Mouse (Mus musculus) adrenal gland, adult 2 months (tissue): ENCODE data around the gene Pard3. TPM values are rescaled to one million over a fixed set of nuclear protein-coding genes. Genes with fewer than 3 reads are reported as not detected.

Experiments used
- DNase-seq: peaks from one replicate; pipeline ENCODE4 v3.0.0; 2021
- polyA plus RNA-seq: library from polyadenylated mRNA; depleted of rRNA; stranded (reverse); fragments of >200 nt; gene quantifications from 2 replicates; pipeline ENCODE4 v1.2.3, GENCODE M21; 2012
- total RNA-seq, 2 experiments: library from RNA; stranded (reverse); gene quantifications; 2 replicates each; pipeline ENCODE4 v1.2.3; 2021

Pard3 gene
- total and polyA plus RNA-seq, 3 experiments, result 31.4 to 56.9 (median 45.4) TPM

GRCm38 (mm10) chr8:127243351-127243750 lies 179.7 kb downstream of the Pard3 start:
- peak; percentile 18 for DNase-seq

- DNase-seq, result peak; percentile 67
These were observed 180.1 kb downstream of the Pard3 start for GRCm38 (mm10) chr8:127243841-127244240.

DNA sequence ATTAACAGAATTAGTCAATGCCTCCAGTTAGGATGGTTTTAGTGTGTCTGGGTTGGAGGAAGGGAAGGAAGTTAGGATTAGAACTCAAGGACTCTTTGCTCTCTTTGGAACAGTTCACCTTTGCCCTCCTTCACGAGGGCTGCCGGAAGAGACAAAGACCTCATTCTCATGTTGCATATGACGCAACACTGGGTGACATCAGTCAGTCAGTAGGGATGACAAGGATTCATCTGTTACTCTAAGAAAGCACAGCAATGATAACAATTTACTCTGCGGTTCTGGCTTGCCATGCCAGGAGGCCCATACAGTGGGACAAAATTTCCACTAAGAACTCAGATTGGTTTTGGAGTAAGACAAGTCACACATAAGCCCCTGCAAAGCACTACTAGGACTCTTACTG lies 187.1 kb downstream of the Pard3 start:
- no peak for DNase-seq

- DNase-seq, result no peak
These were observed 187.8 kb downstream of the Pard3 start for GRCm38 (mm10) chr8:127251476-127251875.

GRCm38 (mm10) chr8:127251985-127252384 lies 188.3 kb downstream of the Pard3 start:
- no peak for DNase-seq

GRCm38 (mm10) chr8:127254625-127255024 lies 190.9 kb downstream of the Pard3 start:
- DNase-seq, result no peak

GRCm38 (mm10) chr8:127257086-127257485 lies 193.4 kb downstream of the Pard3 start:
- DNase-seq, result no peak

- DNase-seq, result no peak
These were observed 197.4 kb downstream of the Pard3 start for GRCm38 (mm10) chr8:127261051-127261450.

GRCm38 (mm10) chr8:127262026-127262425 lies 198.3 kb downstream of the Pard3 start:
- DNase-seq, result no peak

GRCm38 (mm10) chr8:127262436-127262835 lies 198.7 kb downstream of the Pard3 start:
- DNase-seq, result no peak

DNA sequence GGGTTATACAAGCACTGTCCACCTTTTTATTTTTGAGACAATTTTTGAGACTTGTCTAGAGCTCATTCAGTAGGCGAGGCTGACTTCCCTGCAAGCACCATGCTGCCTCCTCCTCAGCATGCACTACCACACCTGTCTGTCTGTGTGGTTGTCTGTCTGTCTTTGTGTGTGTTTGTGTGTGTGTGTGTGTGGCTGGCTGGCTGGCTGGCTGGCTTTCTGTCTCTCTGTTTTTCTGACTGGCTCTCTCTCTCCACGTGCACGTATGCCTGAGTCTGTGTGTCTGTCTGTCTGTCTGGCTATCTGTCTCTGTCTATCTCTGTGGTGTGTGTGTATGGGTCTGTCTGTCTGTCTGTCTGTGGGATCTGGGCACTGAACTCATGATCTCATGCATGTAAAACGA lies 199.2 kb downstream of the Pard3 start:
- DNase-seq, result no peak

- no peak for DNase-seq
These were observed 199.8 kb downstream of the Pard3 start for GRCm38 (mm10) chr8:127263457-127263856.

DNA sequence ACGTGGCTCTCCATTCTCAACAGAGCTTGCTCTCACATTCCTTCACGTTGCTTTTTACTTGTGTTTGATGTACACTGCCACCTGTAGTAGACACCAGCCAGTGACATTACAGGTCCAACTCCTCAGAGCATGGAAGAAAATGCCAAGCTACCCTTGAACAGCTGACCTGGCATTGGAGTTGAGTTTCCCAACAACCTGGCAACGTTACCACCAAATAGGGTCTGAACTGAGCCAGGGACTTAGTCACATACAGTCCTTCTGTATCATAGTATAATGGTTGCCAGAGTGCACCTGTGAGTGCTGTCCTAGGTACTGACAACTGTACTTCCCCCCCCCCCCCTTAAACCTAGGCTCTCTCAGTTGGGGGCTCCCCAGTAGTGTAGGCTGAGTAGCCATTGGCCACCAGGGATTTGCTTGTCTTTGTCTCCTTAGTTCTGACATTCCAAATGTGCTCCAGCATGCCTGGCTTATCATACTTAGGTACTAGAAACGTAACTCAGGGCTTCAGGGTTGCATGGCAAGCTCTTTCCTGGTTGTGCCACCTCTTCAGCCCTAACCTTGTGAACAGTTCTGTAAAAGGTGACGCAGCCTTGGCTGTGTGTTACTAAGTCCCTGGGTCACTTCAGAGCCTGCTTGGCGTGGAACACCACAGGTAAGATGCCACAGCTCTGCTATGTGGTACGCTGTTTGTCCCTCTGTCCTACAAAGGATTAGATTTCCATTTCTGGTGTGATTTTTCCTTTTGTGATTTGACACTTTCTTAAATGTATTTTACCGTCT lies 201.2 kb downstream of the Pard3 start:
- peak; percentile 46 for DNase-seq

- no peak for DNase-seq
These were observed 203.1 kb downstream of the Pard3 start for GRCm38 (mm10) chr8:127266777-127267176.

- no peak for DNase-seq
These were observed 204.7 kb downstream of the Pard3 start for GRCm38 (mm10) chr8:127268239-127269024.

- no peak for DNase-seq
These were observed 205.5 kb downstream of the Pard3 start for GRCm38 (mm10) chr8:127269082-127269747.

- no peak for DNase-seq
These were observed 207.5 kb downstream of the Pard3 start for GRCm38 (mm10) chr8:127271186-127271585.

DNA sequence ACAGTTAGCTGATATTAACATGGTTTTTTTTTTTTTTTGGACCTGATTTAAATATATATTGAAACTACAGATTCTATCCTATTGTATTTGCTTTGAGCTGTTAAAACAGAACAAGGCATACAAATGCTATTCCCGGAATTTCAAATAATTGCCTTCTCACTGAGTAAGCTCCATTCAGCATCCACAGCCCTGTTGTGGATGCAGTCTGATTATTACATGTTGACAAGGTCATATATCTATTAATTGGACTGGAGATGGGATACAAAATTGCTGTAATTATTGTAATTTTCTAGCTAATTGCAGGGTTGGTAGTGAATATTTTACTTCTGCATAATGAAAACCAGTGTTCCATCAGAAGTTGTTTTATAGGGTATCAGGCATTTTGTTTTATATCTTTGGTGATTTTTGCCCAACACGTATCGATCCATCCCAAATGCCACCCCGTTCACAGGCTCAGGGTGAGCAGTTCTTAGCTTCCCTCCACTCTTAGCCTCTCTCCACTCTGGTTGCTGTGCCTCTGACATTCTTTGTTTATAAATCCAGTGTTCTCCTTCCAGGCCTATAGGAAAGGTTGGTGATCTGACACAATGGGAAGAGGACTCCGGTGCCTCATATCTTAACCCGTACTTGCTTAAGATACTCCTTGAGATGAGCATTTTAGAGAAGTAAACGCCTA lies 216.7 kb downstream of the Pard3 start:
- DNase-seq, result no peak

GRCm38 (mm10) chr8:127281035-127281434 lies 217.3 kb downstream of the Pard3 start:
- DNase-seq, result no peak

- no peak for DNase-seq
These were observed 220.9 kb downstream of the Pard3 start for GRCm38 (mm10) chr8:127284462-127285216.

DNA sequence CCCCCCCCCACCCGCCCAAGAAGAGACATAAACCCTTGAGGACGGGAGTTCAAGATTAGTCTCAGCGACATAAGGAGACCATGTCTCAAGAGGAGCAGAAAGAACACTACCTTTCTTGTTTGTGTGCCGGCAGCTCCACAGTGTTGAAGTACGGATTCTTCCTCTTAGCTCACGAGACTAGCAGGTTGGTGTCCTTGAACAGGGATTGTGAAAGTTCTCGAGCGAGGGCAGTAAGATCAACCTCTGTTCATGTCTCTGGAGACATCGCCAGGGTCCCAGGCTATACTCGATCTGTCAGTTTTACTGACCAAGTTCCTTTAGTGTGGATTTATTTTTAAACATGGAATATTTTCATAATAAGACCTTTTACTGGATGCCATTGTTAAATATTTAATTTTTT lies 224.1 kb downstream of the Pard3 start:
- DNase-seq, result peak; percentile 9
